Mouse (Mus musculus): Measurements from ENCODE around the gene Snx22. TPM values are rescaled to one million over a fixed set of nuclear protein-coding genes. Genes with fewer than 3 reads are reported as not detected.
A peak's percentile ranks its signal among the peaks of the same experiment; 100 is the strongest.

Gene Snx22
- polyA plus RNA-seq, 1 experiment: 9.2 TPM

GRCm38 (mm10) chr9:66059583-66060307, 9.8 kb downstream of the Snx22 start, which contains the start of gene Ppib:
Ppib (plus strand) TSS chr9:66060222.
- Histone ChIP-seq H3K4me3 (ENCODE audit: control insufficient read depth, insufficient read depth, low read length) (peak within 1 kb of the TSS; percentile 52), H3K4me1 (replicated peaks; ENCODE audit: control insufficient read depth, insufficient read depth, low read length) (peaks cover 2% of the 10 kb centered on the region; the same call in 1 of the 2 replicates), H3K27me3 (ENCODE audit: control insufficient read depth, insufficient read depth, low read length) (no peaks in the 10 kb centered on the region), H3K27ac (ENCODE audit: control insufficient read depth, insufficient read depth, low read length) (no peak within 1 kb of the TSS), H3K36me3 (ENCODE audit: control insufficient read depth, insufficient read depth, low read length) (peaks cover 15% of the 10 kb centered on the region)
- peak; percentile 97 for DNase-seq
- under 1% methylated on average over 51 of the region's 51 CpGs for WGBS
- TF ChIP-seq CTCF (IDR thresholded peaks at IDR 0.05; ENCODE audit: borderline replicate concordance, control insufficient read depth, extremely low read depth, insufficient read depth, low read length, poor library complexity) (peak; percentile 67), POLR2A (IDR thresholded peaks at IDR 0.05; ENCODE audit: control insufficient read depth, extremely low read depth, insufficient read depth, low read length, poor library complexity) (peak; percentile 89)

- 77% methylated on average over 1 of the region's 1 CpGs for WGBS
- TF ChIP-seq CTCF (IDR thresholded peaks at IDR 0.05; ENCODE audit: borderline replicate concordance, control insufficient read depth, extremely low read depth, insufficient read depth, low read length, poor library complexity) (no peak), POLR2A (IDR thresholded peaks at IDR 0.05; ENCODE audit: control insufficient read depth, extremely low read depth, insufficient read depth, low read length, poor library complexity) (no peak)
- no peak overlapping the region for H3K27ac ChIP-seq (ENCODE audit: control insufficient read depth, insufficient read depth, low read length)
- H3K36me3 ChIP-seq (ENCODE audit: control insufficient read depth, insufficient read depth, low read length): no peaks in the 10 kb centered on the region
- DNase-seq: no peak
- H3K4me1 ChIP-seq (replicated peaks; ENCODE audit: control insufficient read depth, insufficient read depth, low read length): no peaks in the 10 kb centered on the region
- H3K4me3 ChIP-seq (ENCODE audit: control insufficient read depth, insufficient read depth, low read length): no peak overlapping the region
- no peaks in the 10 kb centered on the region for H3K27me3 ChIP-seq (ENCODE audit: control insufficient read depth, insufficient read depth, low read length)
These were observed 15.9 kb downstream of the Snx22 start for GRCm38 (mm10) chr9:66053620-66054019.

- 96% methylated on average over 1 of the region's 1 CpGs for WGBS
- no peaks in the 10 kb centered on the region for H3K27me3 ChIP-seq (ENCODE audit: control insufficient read depth, insufficient read depth, low read length)
- no peaks in the 10 kb centered on the region for H3K4me1 ChIP-seq (replicated peaks; ENCODE audit: control insufficient read depth, insufficient read depth, low read length)
- DNase-seq: no peak
- H3K27ac ChIP-seq (ENCODE audit: control insufficient read depth, insufficient read depth, low read length): no peak overlapping the region
- H3K4me3 ChIP-seq (ENCODE audit: control insufficient read depth, insufficient read depth, low read length): no peak overlapping the region
- TF ChIP-seq POLR2A (IDR thresholded peaks at IDR 0.05; ENCODE audit: control insufficient read depth, extremely low read depth, insufficient read depth, low read length, poor library complexity) (no peak), CTCF (IDR thresholded peaks at IDR 0.05; ENCODE audit: borderline replicate concordance, control insufficient read depth, extremely low read depth, insufficient read depth, low read length, poor library complexity) (no peak)
- no peaks in the 10 kb centered on the region for H3K36me3 ChIP-seq (ENCODE audit: control insufficient read depth, insufficient read depth, low read length)
These were observed 16.8 kb downstream of the Snx22 start for GRCm38 (mm10) chr9:66052731-66053130.

GRCm38 (mm10) chr9:66051493-66051892, 18.0 kb downstream of the Snx22 start:
- DNase-seq: no peak
- H3K4me1 ChIP-seq (replicated peaks; ENCODE audit: control insufficient read depth, insufficient read depth, low read length): no peaks in the 10 kb centered on the region
- WGBS: 82% methylated on average over 4 of the region's 4 CpGs
- H3K27ac ChIP-seq (ENCODE audit: control insufficient read depth, insufficient read depth, low read length): no peak overlapping the region
- H3K36me3 ChIP-seq (ENCODE audit: control insufficient read depth, insufficient read depth, low read length): no peaks in the 10 kb centered on the region
- no peak for TF ChIP-seq POLR2A (IDR thresholded peaks at IDR 0.05; ENCODE audit: control insufficient read depth, extremely low read depth, insufficient read depth, low read length, poor library complexity)
- TF ChIP-seq CTCF (IDR thresholded peaks at IDR 0.05; ENCODE audit: borderline replicate concordance, control insufficient read depth, extremely low read depth, insufficient read depth, low read length, poor library complexity): no peak
- no peak overlapping the region for H3K4me3 ChIP-seq (ENCODE audit: control insufficient read depth, insufficient read depth, low read length)
- H3K27me3 ChIP-seq (ENCODE audit: control insufficient read depth, insufficient read depth, low read length): no peaks in the 10 kb centered on the region

GRCm38 (mm10) chr9:66049931-66050601, 19.5 kb downstream of the Snx22 start:
- no peak for DNase-seq
- no peak overlapping the region for H3K4me3 ChIP-seq (ENCODE audit: control insufficient read depth, insufficient read depth, low read length)
- no peak overlapping the region for H3K27ac ChIP-seq (ENCODE audit: control insufficient read depth, insufficient read depth, low read length)
- H3K36me3 ChIP-seq (ENCODE audit: control insufficient read depth, insufficient read depth, low read length): no peaks in the 10 kb centered on the region
- TF ChIP-seq CTCF (IDR thresholded peaks at IDR 0.05; ENCODE audit: borderline replicate concordance, control insufficient read depth, extremely low read depth, insufficient read depth, low read length, poor library complexity): no peak
- TF ChIP-seq POLR2A (IDR thresholded peaks at IDR 0.05; ENCODE audit: control insufficient read depth, extremely low read depth, insufficient read depth, low read length, poor library complexity): no peak
- no peaks in the 10 kb centered on the region for H3K4me1 ChIP-seq (replicated peaks; ENCODE audit: control insufficient read depth, insufficient read depth, low read length)
- WGBS: 85% methylated on average over 6 of the region's 6 CpGs
- H3K27me3 ChIP-seq (ENCODE audit: control insufficient read depth, insufficient read depth, low read length): no peaks in the 10 kb centered on the region

GRCm38 (mm10) chr9:66043241-66043640, 26.3 kb downstream of the Snx22 start:
- WGBS: 97% methylated on average over 3 of the region's 3 CpGs
- Histone ChIP-seq H3K27me3 (ENCODE audit: control insufficient read depth, insufficient read depth, low read length) (no peaks in the 10 kb centered on the region; the same call in 1 of the 2 replicates), H3K27ac (ENCODE audit: control insufficient read depth, insufficient read depth, low read length) (no peak overlapping the region), H3K4me1 (replicated peaks; ENCODE audit: control insufficient read depth, insufficient read depth, low read length) (no peaks in the 10 kb centered on the region), H3K4me3 (ENCODE audit: control insufficient read depth, insufficient read depth, low read length) (no peak overlapping the region), H3K36me3 (ENCODE audit: control insufficient read depth, insufficient read depth, low read length) (peaks cover 9% of the 10 kb centered on the region; the same call in 1 of the 2 replicates)
- no peak for DNase-seq
- TF ChIP-seq CTCF (IDR thresholded peaks at IDR 0.05; ENCODE audit: borderline replicate concordance, control insufficient read depth, extremely low read depth, insufficient read depth, low read length, poor library complexity): no peak

Data from thymus, adult 2 months (tissue).